Mouse (Mus musculus) ES-E14 (cell line): ENCODE measurements around the gene Emx1. TPM values are rescaled to one million over a fixed set of nuclear protein-coding genes. Genes with fewer than 3 reads are reported as not detected.

Source experiments
- DNase-seq: peaks from one replicate; pipeline ENCODE4 v3.0.0-alpha.2; 2013; ENCODE audit warnings: low read depth, low spot score
- H3K27ac ChIP-seq: 2 replicates; pipeline ENCODE4 v1.5.1; 2012; ENCODE audit warnings: low read depth, mild to moderate bottlenecking, low read length, moderate library complexity, mixed read lengths; ENCODE audit not compliant: poor library complexity, insufficient read depth, severe bottlenecking
- H3K36me3 ChIP-seq: 2 replicates; pipeline ENCODE4 v1.6.1; 2012; ENCODE audit warnings: mild to moderate bottlenecking, low read length, moderate library complexity, mixed read lengths; ENCODE audit not compliant: control insufficient read depth, poor library complexity, insufficient read depth, severe bottlenecking
- H3K4me1 ChIP-seq, 2 experiments: fragments of 150-350 bp in 1 of 2; sonication (generic) in 1 of 2; 2 replicates each; pipeline ENCODE4 v1.6.1; 2012; ENCODE audit warnings: low read length in 2 of 2, mild to moderate bottlenecking in 1 of 2, mixed read lengths in 1 of 2; ENCODE audit not compliant: control insufficient read depth in 2 of 2, insufficient read depth in 2 of 2, poor library complexity in 1 of 2
- H3K4me3 ChIP-seq, 2 experiments: fragments of 150-350 bp in 1 of 2; sonication (generic) in 1 of 2; 2 replicates each; pipeline ENCODE4 v1.5.1; 2012; ENCODE audit warnings: low read length in 2 of 2, low read depth in 1 of 2, mild to moderate bottlenecking in 1 of 2, mixed read lengths in 1 of 2; ENCODE audit not compliant: insufficient read depth in 1 of 2, poor library complexity in 1 of 2, severe bottlenecking in 1 of 2
- H3K9ac ChIP-seq: 2 replicates; pipeline ENCODE4 v1.6.1; 2012; ENCODE audit warnings: low read depth, mild to moderate bottlenecking, low read length, mixed read lengths; ENCODE audit not compliant: poor library complexity, insufficient read depth, severe bottlenecking
- H3K9me3 ChIP-seq: fragments of 150-350 bp; sonication (generic); 2 replicates; pipeline ENCODE4 v1.6.1; 2012; ENCODE audit warnings: low read depth, mild to moderate bottlenecking, low read length; ENCODE audit not compliant: control insufficient read depth, insufficient read depth
- CHD2 ChIP-seq: IDR thresholded peaks from 2 replicates; pipeline ENCODE4 v1.6.1; 2014; ENCODE audit warnings: mild to moderate bottlenecking, low read depth, low read length, inconsistent platforms
- HCFC1 ChIP-seq: IDR thresholded peaks from 2 replicates; pipeline ENCODE4 v1.6.1; 2012; ENCODE audit warnings: low read length, inconsistent platforms, borderline replicate concordance; ENCODE audit not compliant: insufficient read depth
- MAFK ChIP-seq: IDR thresholded peaks from 2 replicates; pipeline ENCODE4 v1.6.1; 2014; ENCODE audit warnings: mild to moderate bottlenecking, low read depth, low read length, inconsistent platforms; ENCODE audit not compliant: insufficient read depth
- ZC3H11A ChIP-seq: IDR thresholded peaks from 2 replicates; pipeline ENCODE4 v1.6.1; 2012; ENCODE audit warnings: low read depth, mild to moderate bottlenecking, inconsistent platforms, low read length, borderline replicate concordance
- ZNF384 ChIP-seq: IDR thresholded peaks from 2 replicates; pipeline ENCODE4 v1.6.1; 2012; ENCODE audit warnings: low read depth, low read length, inconsistent platforms
- in situ Hi-C, 2 experiments: fragments of 600-800 bp; cut with MboI; formaldehyde crosslinking; loops; one replicate each; pipeline ENCODE4 v1.15.1; 2025; ENCODE audit warnings: low sequenced_read_pairs in 2 of 2, inconsistent platforms in 1 of 2; ENCODE audit not compliant: unreplicated experiment in 2 of 2
- total RNA-seq: library from RNA; depleted of rRNA; stranded (reverse); fragments of 300-350 nt; gene quantifications from 2 replicates; pipeline ENCODE4 v1.2.3, GENCODE M21; 2012

Gene Emx1
- total RNA-seq, 1 experiment = not detected

DNA sequence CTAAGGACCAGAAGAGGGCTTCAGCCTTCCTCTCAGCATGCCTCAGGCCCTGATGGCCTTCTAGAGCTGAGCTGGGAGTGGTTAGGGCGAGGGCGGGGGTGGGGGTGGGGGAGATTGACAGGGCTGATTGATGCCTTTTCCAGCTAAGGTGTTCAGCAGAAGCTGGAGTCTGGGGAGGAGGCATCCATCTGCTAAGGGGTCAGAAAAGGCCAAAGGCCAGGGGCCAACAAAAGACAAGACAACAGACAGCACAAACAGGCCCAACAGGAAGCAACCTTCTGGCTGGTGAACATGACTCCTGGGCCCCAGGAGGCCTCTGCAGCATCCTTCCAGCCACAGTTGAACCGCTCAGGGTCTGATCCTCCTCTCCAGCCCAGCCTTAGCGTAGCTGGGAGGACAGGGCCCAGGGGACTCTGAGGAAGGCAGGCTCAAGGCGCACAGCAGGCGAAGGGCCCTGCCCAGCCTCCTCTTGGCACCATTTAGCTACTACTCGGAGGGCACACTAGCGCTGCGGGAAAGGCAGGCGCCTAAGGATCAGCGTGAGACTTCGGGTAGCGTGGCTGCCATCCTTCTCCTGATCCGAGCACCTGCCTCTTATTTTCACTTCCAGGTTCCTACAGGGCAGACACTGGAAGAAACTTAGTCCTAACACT, 36.4 kb downstream of the Emx1 start:
- Histone ChIP-seq H3K4me1 (peaks cover 7 to 33% of the 10 kb centered on the region in 2 experiments; a peak in 2 of 4 replicates), H3K4me3 (no peak overlapping the region; a peak in 1 of 4 replicates), H3K27ac (no peak overlapping the region), H3K9me3 (no peaks in the 10 kb centered on the region), H3K36me3 (no peaks in the 10 kb centered on the region), H3K9ac (no peak overlapping the region; the same call in 1 of the 2 replicates)
- no peak for DNase-seq
- TF ChIP-seq HCFC1 (no peak), CHD2 (no peak), ZC3H11A (no peak), ZNF384 (no peak), MAFK (no peak)
- in situ Hi-C loops = no loop called here

DNA sequence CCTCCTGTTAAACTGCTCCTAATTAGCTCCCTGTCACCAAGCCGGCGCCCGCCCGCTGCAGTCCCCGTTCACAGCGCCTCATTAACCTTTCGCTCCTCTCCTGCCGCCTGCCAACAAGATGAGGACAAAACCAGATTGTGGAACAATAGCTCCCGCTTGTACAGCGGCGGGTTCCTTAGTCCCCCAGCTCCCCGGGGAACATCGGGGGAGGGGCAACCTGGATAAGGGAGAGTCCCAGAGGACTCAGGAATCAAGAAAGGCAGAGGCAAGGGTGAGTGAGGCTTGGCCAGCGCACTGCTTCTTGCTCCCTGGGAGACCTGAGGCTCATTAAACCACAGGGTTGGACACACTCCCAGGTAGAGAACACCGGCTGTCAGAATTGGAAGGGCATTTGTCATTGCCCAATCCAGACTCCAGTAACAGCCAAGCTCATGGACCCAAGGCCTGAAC, 37.2 kb downstream of the Emx1 start:
- no peaks in the 10 kb centered on the region for H3K36me3 ChIP-seq
- in situ Hi-C loops = no loop called here
- no peaks in the 10 kb centered on the region for H3K9me3 ChIP-seq
- no peak overlapping the region for H3K4me3 ChIP-seq
- H3K4me1 ChIP-seq = peaks cover 7 to 31% of the 10 kb centered on the region in 2 experiments; a peak in 2 of 4 replicates
- no peak overlapping the region; the same call in 1 of the 2 replicates for H3K9ac ChIP-seq
- no peak for DNase-seq
- H3K27ac ChIP-seq = no peak overlapping the region
- TF ChIP-seq ZC3H11A = no peak
- TF ChIP-seq MAFK = no peak
- TF ChIP-seq CHD2 = no peak
- TF ChIP-seq ZNF384 = no peak
- no peak for TF ChIP-seq HCFC1

GRCm38 (mm10) chr6:85226570-85226969, 39.3 kb downstream of the Emx1 start:
- Histone ChIP-seq H3K36me3 (no peaks in the 10 kb centered on the region), H3K9ac (no peak overlapping the region), H3K27ac (no peak overlapping the region), H3K9me3 (no peaks in the 10 kb centered on the region), H3K4me3 (no peak overlapping the region), H3K4me1 (peaks cover 12 to 30% of the 10 kb centered on the region in 2 experiments; a peak in 3 of 4 replicates)
- in situ Hi-C loops = no loop called here
- DNase-seq = no peak
- TF ChIP-seq HCFC1 (no peak), CHD2 (no peak), ZC3H11A (no peak), MAFK (no peak), ZNF384 (no peak)

DNA sequence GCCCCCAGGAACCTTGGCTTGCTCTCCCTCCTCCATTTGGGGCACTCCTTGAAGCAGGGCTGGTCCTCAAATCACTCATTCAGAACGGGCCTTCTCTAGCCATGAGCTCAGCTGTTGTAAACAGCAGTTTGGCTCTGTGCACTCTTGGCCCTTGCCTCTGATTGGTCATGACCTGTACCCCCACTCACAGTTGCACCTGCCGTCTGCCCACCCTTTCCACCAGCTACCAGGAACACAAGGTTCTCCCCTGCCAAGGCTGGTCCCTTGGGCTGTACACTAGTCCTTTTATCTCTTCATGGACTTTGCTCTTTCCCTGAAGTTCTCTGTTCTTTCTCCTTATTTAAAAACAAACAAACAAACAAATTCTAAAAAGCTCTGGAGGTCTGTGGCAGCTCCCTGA, 40.3 kb downstream of the Emx1 start:
- Histone ChIP-seq H3K27ac (no peak overlapping the region), H3K9ac (no peak overlapping the region), H3K4me1 (peaks cover 15 to 38% of the 10 kb centered on the region in 2 experiments; a peak in 3 of 4 replicates), H3K4me3 (no peak overlapping the region), H3K36me3 (no peaks in the 10 kb centered on the region), H3K9me3 (no peaks in the 10 kb centered on the region)
- DNase-seq = no peak
- in situ Hi-C loops = no loop called here
- TF ChIP-seq ZNF384 = no peak
- TF ChIP-seq HCFC1 = no peak
- no peak for TF ChIP-seq ZC3H11A
- TF ChIP-seq CHD2 = no peak
- no peak for TF ChIP-seq MAFK
